Mouse (Mus musculus): ENCODE data around the gene Abr. TPM values are rescaled to one million over a fixed set of nuclear protein-coding genes. Genes with fewer than 3 reads are reported as not detected.

The Abr gene
- polyA plus RNA-seq, 1 experiment from 2014 or later = 44.9 TPM

Other genes with a start within 250 kb of the Abr start
- gene Nxn, start 223.2 kb downstream of the Abr start, polyA plus RNA-seq (2014; fragmentation: Nextera tagmentation; extraction: Ambion mirVana) = 55.3 and 57.7 TPM in 2 replicates
- gene Timm22, start 215.4 kb downstream of the Abr start, polyA plus RNA-seq (2014; fragmentation: Nextera tagmentation; extraction: Ambion mirVana) = 124 and 136 TPM in 2 replicates
- gene Bhlha9, start 50.2 kb upstream of the Abr start, polyA plus RNA-seq (2014; fragmentation: Nextera tagmentation; extraction: Ambion mirVana) = not detected in 2 replicates
- 0.53 and 0.57 TPM in 2 replicates for gene Trarg1, start 57.5 kb upstream of the Abr start, polyA plus RNA-seq (2014; fragmentation: Nextera tagmentation; extraction: Ambion mirVana)
- 30.1 and 36.4 TPM in 2 replicates for gene Gosr1, start 141.3 kb upstream of the Abr start, polyA plus RNA-seq (2014; fragmentation: Nextera tagmentation; extraction: Ambion mirVana)
- gene Cpd, start 224.7 kb upstream of the Abr start, polyA plus RNA-seq (2014; fragmentation: Nextera tagmentation; extraction: Ambion mirVana) = 14.7 and 16.9 TPM in 2 replicates